Comparison of ENCODE assay signal across 9 mouse cellular contexts in the genomic region with DNA sequence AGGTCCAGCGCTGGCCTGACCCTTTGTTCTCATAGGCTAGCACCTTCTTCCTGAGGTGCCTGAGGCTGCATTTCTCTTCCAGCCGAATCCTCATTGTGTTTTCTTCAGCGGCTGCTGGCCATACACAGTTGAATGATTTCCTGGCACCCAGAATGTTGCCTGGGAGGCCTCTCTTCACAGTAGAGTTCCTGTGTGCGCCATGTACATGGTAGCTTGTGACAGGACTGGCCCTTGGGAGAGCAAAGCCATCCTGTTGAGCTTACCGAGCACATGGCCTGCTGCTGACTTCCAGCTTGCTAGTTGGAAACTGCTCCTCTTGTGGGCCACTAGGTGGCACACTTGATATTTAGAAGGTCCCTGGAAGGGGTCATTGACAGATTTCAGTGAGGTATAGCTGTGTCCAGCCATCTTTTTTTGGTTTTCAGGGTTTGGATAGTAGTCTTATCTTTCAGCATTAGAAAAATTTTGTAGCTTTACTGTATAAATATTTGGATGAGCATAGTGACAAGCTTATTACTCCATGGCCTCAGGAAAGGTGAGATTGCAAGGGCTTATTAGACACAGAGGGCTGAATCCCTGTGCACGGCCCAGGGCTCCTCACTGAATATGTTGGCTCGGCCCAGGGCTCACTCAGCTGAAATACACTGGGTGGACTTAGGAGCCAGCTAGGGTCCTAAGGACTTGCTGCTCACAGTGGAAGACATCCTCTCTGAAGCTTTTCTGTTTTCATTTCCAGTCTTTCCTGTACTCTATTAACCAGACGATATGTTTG. TPM values are rescaled to one million over a fixed set of nuclear protein-coding genes. Genes with fewer than 3 reads are reported as not detected.
DNase-seq lines count a peak whose midpoint lies in the region; TF ChIP-seq lines count a peak whose summit lies in the region.
"Had no signal": no experiment of that assay in that cellular context is flagged by ENCODE, and none has a peak within 500 bp of the region (broad histone marks: within the 10 kb centered on the region; RNA-seq: fewer than 3 reads in every experiment).

No protein-coding gene starts in this region.

- intact Hi-C loops in gastrocnemius, adult 2 months (cut with DNase I) = loop anchor here (1.0 to 10.0 kb wide), 4 partner anchors 161 to 357 kb away; no protein-coding TSS in a partner anchor
- intact Hi-C loops in gastrocnemius, postnatal 14 days (cut with DNase I; ENCODE audit: low total_unique reads) = loop anchor here (5.0 kb wide), 1 partner anchor 289 kb away; no protein-coding TSS in a partner anchor
- intact Hi-C loops in heart, postnatal 10 days (cut with DNase I) = loop anchor here (1.0 to 5.0 kb wide), 3 partner anchors 161 to 354 kb away; no protein-coding TSS in a partner anchor

- no peaks in the 10 kb centered on the region for H3K4me1 ChIP-seq in ES-Bruce4 (ENCODE audit: control insufficient read depth, insufficient read depth, low read length)
- H3K4me1 ChIP-seq: liver, embryonic 15.5 days had no signal

- no peaks in the 10 kb centered on the region for H3K27me3 ChIP-seq in ES-Bruce4 (ENCODE audit: control insufficient read depth, insufficient read depth, low read length, poor library complexity, severe bottlenecking)
- H3K27me3 ChIP-seq: liver, embryonic 15.5 days had no signal

- DNase-seq in gastrocnemius, adult 2 months = peak; percentile 51
- no peak for DNase-seq in gastrocnemius, postnatal 14 days
- peak; percentile 71 to 79 for DNase-seq in cerebellum, postnatal 10 days
- peak; percentile 59 to 64 for DNase-seq in heart, postnatal 10 days
- peak; percentile 42 to 61 for DNase-seq in kidney, postnatal 4 days
- DNase-seq in naive thymus-derived CD4-positive, alpha-beta T cell, adult 2 months (ENCODE audit: low read depth) = peak; percentile 39
- DNase-seq in spleen, postnatal 36 days (ENCODE audit: low spot score in 2 of 2) = no peak

- peak overlapping the region; percentile 34 for H3K4me3 ChIP-seq in gastrocnemius, adult 2 months
- no peak overlapping the region for H3K4me3 ChIP-seq in ES-Bruce4 (ENCODE audit: low read depth, low read length)
- H3K4me3 ChIP-seq: liver, embryonic 15.5 days had no signal

- TF ChIP-seq EP300 in ES-Bruce4 (IDR thresholded peaks at IDR 0.05; ENCODE audit: insufficient read depth, low read depth, low read length) = no peak

- peak overlapping the region; percentile 80 for H3K27ac ChIP-seq in gastrocnemius, adult 2 months
- H3K27ac ChIP-seq in ES-Bruce4 (ENCODE audit: insufficient read depth, low read length) = no peak overlapping the region
- H3K27ac ChIP-seq: liver, embryonic 15.5 days had no signal

- H3K9me3 ChIP-seq in ES-Bruce4 (replicated peaks; ENCODE audit: control insufficient read depth, insufficient read depth, low read length, poor library complexity, severe bottlenecking) = no peaks in the 10 kb centered on the region
- H3K9me3 ChIP-seq: liver, embryonic 15.5 days had no signal

- no peak for TF ChIP-seq POLR2A in ES-Bruce4 (IDR thresholded peaks at IDR 0.05; ENCODE audit: insufficient read depth, low read length)

- peaks cover 59% of the 10 kb centered on the region for H3K36me3 ChIP-seq in ES-Bruce4 (ENCODE audit: control insufficient read depth, insufficient read depth, low read length, poor library complexity, severe bottlenecking)

- peak; percentile 92 for TF ChIP-seq CTCF in gastrocnemius, adult 2 months (IDR thresholded peaks at IDR 0.05)
- peak; percentile 72 for TF ChIP-seq CTCF in ES-Bruce4 (IDR thresholded peaks at IDR 0.05; ENCODE audit: low read depth, low read length)

- H3K9ac ChIP-seq in ES-Bruce4 (ENCODE audit: low read depth, poor library complexity, severe bottlenecking) = no peak overlapping the region
- H3K9ac ChIP-seq: liver, embryonic 15.5 days had no signal

RNA-seq across cellular contexts. Expression of gene Banp, which starts 28.5 kb away (rescaled TPM):
- total RNA-seq in gastrocnemius, adult 2 months (2021) = 10 to 100 TPM in 1 of 2 experiments, 1 to 10 TPM in 1; 8.8 to 18.7 TPM
- total RNA-seq in gastrocnemius, postnatal 14 days (2021) = 1 to 10 TPM; 8.3 to 8.4 TPM
- polyA plus RNA-seq in ES-Bruce4 (2011; ENCODE audit: insufficient read depth, insufficient read length, low read depth, missing spikeins) = 47.2 and 54.8 TPM in 2 replicates
- total RNA-seq in heart, postnatal 10 days (2021) = 10 to 100 TPM in 1 of 2 experiments, 1 to 10 TPM in 1; 9.8 to 11.9 TPM

RNA-seq across cellular contexts. Expression of gene Car5a, which starts 33.3 kb away (rescaled TPM):
- not detected for total RNA-seq in gastrocnemius, adult 2 months (2021)
- not detected for total RNA-seq in gastrocnemius, postnatal 14 days (2021)
- 4.3 and 5.8 TPM in 2 replicates for polyA plus RNA-seq in ES-Bruce4 (2011; ENCODE audit: insufficient read depth, insufficient read length, low read depth, missing spikeins)
- total RNA-seq in heart, postnatal 10 days (2021) = not detected

Comparison
In these comparisons a context has a peak if more than half of its experiments do, and no peak if none do; other contexts are left out.
1. DNase-seq: peak in gastrocnemius, adult 2 months (single experiment), cerebellum, postnatal 10 days (2 of 2), heart, postnatal 10 days (2 of 2), kidney, postnatal 4 days (2 of 2) and naive thymus-derived CD4-positive, alpha-beta T cell, adult 2 months (single experiment); none in gastrocnemius, postnatal 14 days (single experiment) and spleen, postnatal 36 days (0 of 2).